9 mouse cellular contexts compared by ENCODE assay signal in the genomic region with DNA sequence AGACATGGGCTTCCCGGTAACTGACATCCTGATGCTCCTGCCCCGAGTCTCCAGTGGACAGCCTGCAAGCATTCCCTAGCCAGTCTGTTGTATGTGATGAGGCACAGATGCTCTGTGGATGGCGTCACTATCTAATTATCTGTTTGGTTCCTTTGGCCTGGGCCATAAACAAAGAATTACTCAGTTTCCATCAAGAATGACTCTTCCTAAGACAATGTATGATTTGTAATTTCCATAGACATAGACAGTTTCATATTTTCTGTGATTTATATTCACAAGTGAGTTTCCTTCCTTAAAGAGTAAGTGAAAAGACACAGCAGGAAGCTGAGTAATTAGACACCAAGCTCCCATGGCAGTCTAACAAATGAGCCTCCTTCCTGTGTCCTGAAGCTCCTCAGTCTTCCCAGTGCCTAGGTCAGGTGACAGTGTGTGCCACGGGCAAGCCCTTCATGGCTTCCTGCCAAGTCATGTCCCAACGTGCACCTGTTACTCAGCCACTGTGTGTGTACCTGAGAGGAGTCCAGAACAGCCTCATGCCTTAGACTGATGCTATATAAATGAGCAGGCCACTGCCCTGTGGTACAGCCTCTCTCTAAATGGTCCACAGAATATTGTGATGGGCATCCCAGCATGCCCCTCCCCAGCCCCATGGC. TPM values are rescaled to one million over a fixed set of nuclear protein-coding genes. Genes with fewer than 3 reads are reported as not detected.
DNase-seq lines count a peak whose midpoint lies in the region; ATAC-seq and TF ChIP-seq lines count a peak whose summit lies in the region.
"Had no signal": no experiment of that assay in that cellular context is flagged by ENCODE, and none has a peak within 500 bp of the region (broad histone marks: within the 10 kb centered on the region; RNA-seq: fewer than 3 reads in every experiment).

No protein-coding gene starts in this region.

- peak; percentile 60 for DNase-seq in embryonic facial prominence, embryonic 14.5 days (ENCODE audit: low spot score)
- no peak for DNase-seq in embryonic facial prominence, embryonic 10.5 days (ENCODE audit: low spot score)
- peak; percentile 66 for DNase-seq in urinary bladder, postnatal 14 days (ENCODE audit: low spot score)
- no peak for DNase-seq in urinary bladder, adult 2 months (ENCODE audit: low spot score)
- peak; percentile 38 to 55 for DNase-seq in kidney, adult 8-10 months
- peak; percentile 60 for DNase-seq in stomach, postnatal 0 days (ENCODE audit: low spot score)
- DNase-seq in adrenal gland, postnatal 10 days: no peak
- DNase-seq in thymus, postnatal 4 days: no peak

- H3K4me2 ChIP-seq in embryonic facial prominence, embryonic 14.5 days (ENCODE audit: low read depth, low read length): no peak overlapping the region
- no peak overlapping the region for H3K4me2 ChIP-seq in stomach, postnatal 0 days (replicated peaks; ENCODE audit: low read depth)
- H3K4me2 ChIP-seq: limb, embryonic 13.5 days had no signal

- peaks cover 81% of the 10 kb centered on the region for H3K36me3 ChIP-seq in embryonic facial prominence, embryonic 14.5 days (ENCODE audit: control insufficient read depth, insufficient read depth, low read length)
- H3K36me3 ChIP-seq in embryonic facial prominence, embryonic 10.5 days (replicated peaks): peaks cover 90% of the 10 kb centered on the region
- peaks cover 16% of the 10 kb centered on the region for H3K36me3 ChIP-seq in stomach, postnatal 0 days (ENCODE audit: control insufficient read depth, insufficient read depth, low read length)

- H3K4me3 ChIP-seq in embryonic facial prominence, embryonic 14.5 days (ENCODE audit: low read depth, low read length): no peak overlapping the region
- no peak overlapping the region for H3K4me3 ChIP-seq in embryonic facial prominence, embryonic 10.5 days
- H3K4me3 ChIP-seq in stomach, postnatal 0 days (ENCODE audit: low read depth, low read length): no peak overlapping the region
- H3K4me3 ChIP-seq: limb, embryonic 13.5 days had no signal

- H3K9ac ChIP-seq in embryonic facial prominence, embryonic 14.5 days (ENCODE audit: low read depth, low read length): no peak overlapping the region
- H3K9ac ChIP-seq in stomach, postnatal 0 days (ENCODE audit: low read length): no peak overlapping the region
- H3K9ac ChIP-seq: limb, embryonic 13.5 days had no signal

- no peak for TF ChIP-seq CTCF in stomach, postnatal 0 days (IDR thresholded peaks at IDR 0.05; ENCODE audit: low read depth)

- no peaks in the 10 kb centered on the region for H3K4me1 ChIP-seq in embryonic facial prominence, embryonic 14.5 days (ENCODE audit: control insufficient read depth, insufficient read depth, low read length)
- H3K4me1 ChIP-seq in embryonic facial prominence, embryonic 10.5 days: no peaks in the 10 kb centered on the region
- no peaks in the 10 kb centered on the region for H3K4me1 ChIP-seq in stomach, postnatal 0 days (replicated peaks; ENCODE audit: control insufficient read depth, insufficient read depth)
- H3K4me1 ChIP-seq: limb, embryonic 13.5 days had no signal

- 61% methylated on average over 5 of the region's 5 CpGs for WGBS in embryonic facial prominence, embryonic 14.5 days
- 82% methylated on average over 5 of the region's 5 CpGs for WGBS in embryonic facial prominence, embryonic 10.5 days
- 51% methylated on average over 5 of the region's 5 CpGs for WGBS in stomach, postnatal 0 days

- no peak overlapping the region for H3K27ac ChIP-seq in embryonic facial prominence, embryonic 14.5 days (replicated peaks; ENCODE audit: low read depth, low read length)
- no peak overlapping the region for H3K27ac ChIP-seq in embryonic facial prominence, embryonic 10.5 days (replicated peaks)
- 0 out of 2 replicates have a peak overlapping the region, but pooled peaks have one; percentile 30 for H3K27ac ChIP-seq in stomach, postnatal 0 days (replicated peaks)
- H3K27ac ChIP-seq: limb, embryonic 13.5 days had no signal

- no peaks in the 10 kb centered on the region for H3K27me3 ChIP-seq in embryonic facial prominence, embryonic 14.5 days (replicated peaks; ENCODE audit: control insufficient read depth, insufficient read depth, low read length)
- no peaks in the 10 kb centered on the region for H3K27me3 ChIP-seq in embryonic facial prominence, embryonic 10.5 days (replicated peaks; ENCODE audit: low read depth, poor library complexity, severe bottlenecking)
- no peaks in the 10 kb centered on the region for H3K27me3 ChIP-seq in stomach, postnatal 0 days (ENCODE audit: control insufficient read depth, insufficient read depth, low read length)
- H3K27me3 ChIP-seq: limb, embryonic 13.5 days had no signal

- peak; percentile 50; the same call in 1 of the 2 replicates for ATAC-seq in embryonic facial prominence, embryonic 14.5 days (ENCODE audit: low read depth)
- peak; percentile 67 for ATAC-seq in stomach, postnatal 0 days (ENCODE audit: low FRiP score, low TSS enrichment)

- TF ChIP-seq EP300 in stomach, postnatal 0 days (optimal IDR thresholded peaks at IDR 0.05): no peak

- H3K9me3 ChIP-seq in embryonic facial prominence, embryonic 14.5 days (ENCODE audit: control insufficient read depth, low read length): no peaks in the 10 kb centered on the region
- H3K9me3 ChIP-seq in embryonic facial prominence, embryonic 10.5 days: no peaks in the 10 kb centered on the region
- H3K9me3 ChIP-seq in stomach, postnatal 0 days (ENCODE audit: control insufficient read depth, low read length): no peaks in the 10 kb centered on the region
- H3K9me3 ChIP-seq: limb, embryonic 13.5 days had no signal

RNA-seq across cellular contexts. Expression of a gene that starts 45.7 kb away (rescaled TPM):
- 1.1 and 1.3 TPM in 2 replicates for polyA plus RNA-seq in embryonic facial prominence, embryonic 14.5 days (2014; fragmentation: Nextera tagmentation; extraction: Ambion mirVana)
- 1.2 and 1.4 TPM in 2 replicates for polyA plus RNA-seq in embryonic facial prominence, embryonic 10.5 days (2016; fragmentation: Nextera tagmentation; extraction: Ambion mirVana)
- 3.1 and 3.4 TPM in 2 replicates for polyA plus RNA-seq in urinary bladder, adult 2 months (2012; rRNA removed)
- 8.9 and 10.0 TPM in 2 replicates for polyA plus RNA-seq in stomach, postnatal 0 days (2015; fragmentation: Nextera tagmentation; extraction: Ambion mirVana)
- 1 to 10 TPM; 4.8 to 8.3 TPM for total RNA-seq in adrenal gland, postnatal 10 days (2021)

RNA-seq across cellular contexts. Expression of a gene that starts 45.8 kb away (rescaled TPM):
- 16.5 and 17.6 TPM in 2 replicates for polyA plus RNA-seq in embryonic facial prominence, embryonic 14.5 days (2014; fragmentation: Nextera tagmentation; extraction: Ambion mirVana)
- 16.6 and 19.8 TPM in 2 replicates for polyA plus RNA-seq in embryonic facial prominence, embryonic 10.5 days (2016; fragmentation: Nextera tagmentation; extraction: Ambion mirVana)
- polyA plus RNA-seq in urinary bladder, adult 2 months (2012; rRNA removed): 48.2 and 55.4 TPM in 2 replicates
- polyA plus RNA-seq in stomach, postnatal 0 days (2015; fragmentation: Nextera tagmentation; extraction: Ambion mirVana): 21.0 and 24.1 TPM in 2 replicates
- total RNA-seq in adrenal gland, postnatal 10 days (2021): 10 to 100 TPM; 35.5 to 53.2 TPM

Comparison
In these comparisons a context has a peak if more than half of its experiments do, and no peak if none do; other contexts are left out.
1. DNase-seq: peak in embryonic facial prominence, embryonic 14.5 days (single experiment), urinary bladder, postnatal 14 days (single experiment), kidney, adult 8-10 months (2 of 2) and stomach, postnatal 0 days (single experiment); none in embryonic facial prominence, embryonic 10.5 days (single experiment), urinary bladder, adult 2 months (single experiment), adrenal gland, postnatal 10 days (single experiment) and thymus, postnatal 4 days (single experiment).